Mouse (Mus musculus): ENCODE measurements around the gene 4930519P11Rik.

GRCm38 (mm10) chr2:154572996-154573395, 40.2 kb downstream of the 4930519P11Rik start:
- TF ChIP-seq TBP (IDR thresholded peaks at IDR 0.05; ENCODE audit: low read depth, low read length) (no peak), RCOR1 (IDR thresholded peaks at IDR 0.05; ENCODE audit: low read depth, low read length) (no peak), CTCF (IDR thresholded peaks at IDR 0.05 in 2 of 3, conservative IDR thresholded peaks at IDR 0.05 in 1 of 3; ENCODE audit: control insufficient read depth in 1 of 3, insufficient read depth in 1 of 3, low read depth in 2 of 3, low read length in 3 of 3, poor library complexity in 1 of 3, severe bottlenecking in 1 of 3) (no peak), NRF1 (IDR thresholded peaks at IDR 0.05; ENCODE audit: insufficient read depth, low read depth, low read length, poor library complexity, severe bottlenecking) (no peak), POLR2A (IDR thresholded peaks at IDR 0.05; ENCODE audit: control insufficient read depth in 1 of 2, insufficient read depth in 1 of 2, low read depth in 1 of 2, low read length in 2 of 2, poor library complexity in 1 of 2) (no peak), ZNF384 (IDR thresholded peaks at IDR 0.05; ENCODE audit: low read depth, low read length) (no peak), ETS1 (IDR thresholded peaks at IDR 0.05; ENCODE audit: low read depth, low read length) (no peak), TAL1 (IDR thresholded peaks at IDR 0.05; ENCODE audit: low read length) (no peak)

Measured in MEL (cell line).